Mouse (Mus musculus) gastrocnemius, adult 2 months (tissue): ENCODE results near the gene Pole. TPM values are rescaled to one million over a fixed set of nuclear protein-coding genes. Genes with fewer than 3 reads are reported as not detected.

Experiments used
- DNase-seq: peaks from one replicate; pipeline ENCODE4 v3.0.0; 2022
- H3K27ac ChIP-seq: fragments of 200-600 bp; 2 replicates; pipeline ENCODE4 v1.8.1; 2022; ENCODE audit warnings: mild to moderate bottlenecking
- H3K4me3 ChIP-seq: fragments of 200-600 bp; 2 replicates; pipeline ENCODE4 v1.8.1; 2022; ENCODE audit warnings: mild to moderate bottlenecking, moderate library complexity
- CTCF ChIP-seq: fragments of 200-600 bp; IDR thresholded peaks from 2 replicates; pipeline ENCODE4 v1.8.1; 2022; ENCODE audit warnings: antibody characterized with exemption, mild to moderate bottlenecking, moderate library complexity
- intact Hi-C: fragments of 180-260 bp; cut with DNase I; formaldehyde crosslinking; loops from one replicate; pipeline ENCODE4 v1.15.1; 2025
- total RNA-seq, 2 experiments: library from RNA; stranded (reverse); gene quantifications; 2 replicates each; pipeline ENCODE4 v1.2.3; 2021

Gene Pole
- total RNA-seq, 2 experiments from 2014 or later, result 1.6 to 2.0 TPM

DNA sequence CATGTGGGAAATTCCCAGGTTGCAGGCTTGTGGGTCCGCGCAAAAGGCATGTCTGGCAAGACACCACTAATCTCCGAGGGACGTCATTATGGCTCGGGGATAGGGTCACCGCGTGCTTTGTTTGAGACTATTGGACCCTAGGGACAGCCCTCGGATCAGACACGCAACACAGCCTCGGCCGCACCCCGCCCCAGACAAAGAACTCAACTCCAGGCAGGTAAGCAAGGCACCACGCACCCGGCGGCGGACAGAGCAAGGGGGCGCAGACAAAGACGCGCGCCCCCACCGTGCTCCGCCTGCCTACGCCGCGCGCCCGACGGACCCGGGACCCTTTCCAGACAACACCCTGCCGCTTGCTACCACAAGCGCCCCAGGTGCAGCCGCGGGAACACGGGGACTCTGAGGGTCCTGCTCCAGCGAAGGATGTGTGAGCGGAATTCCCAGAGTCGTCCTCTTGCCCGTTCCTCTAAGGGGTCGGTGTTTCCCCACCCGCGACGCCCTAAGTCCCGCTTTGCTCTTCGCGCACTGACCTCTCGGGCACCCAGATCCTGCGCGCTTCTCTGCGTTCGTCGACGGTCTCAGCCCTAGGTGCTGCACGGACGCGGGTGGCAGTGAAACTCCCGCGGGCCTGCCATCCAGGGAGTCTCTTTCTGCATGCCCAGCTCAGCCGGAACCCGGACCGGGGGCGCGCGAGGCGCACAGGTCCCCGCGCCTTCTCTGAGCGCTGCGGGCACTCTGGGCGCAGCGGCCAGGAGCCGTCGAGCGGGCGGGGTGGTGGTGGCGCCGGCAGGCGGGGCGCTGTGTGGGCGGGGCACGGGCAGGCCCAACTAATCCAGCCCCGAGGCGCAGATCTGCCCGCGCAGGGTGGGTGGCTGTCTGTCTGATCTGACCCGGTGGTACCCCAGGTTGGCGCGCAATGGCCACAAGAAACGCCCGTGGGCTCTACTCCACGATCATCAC, 100.5 kb downstream of the Pole start:
- H3K4me3 ChIP-seq, result peak overlapping the region; percentile 83
- H3K27ac ChIP-seq, result 0 out of 2 replicates have a peak overlapping the region, but pooled peaks have one; percentile 48
- no peak for TF ChIP-seq CTCF
- intact Hi-C loops, result no loop called here
- peak; percentile 83 for DNase-seq

Other genes with a start within 250 kb of the Pole start
- gene Gm17655, start 213.8 kb upstream of the Pole start, total RNA-seq, result 1 to 10 TPM; 1.4 to 1.5 TPM
- under 1 TPM; 0.10 to 0.25 TPM for gene Gm35315, start 191.9 kb upstream of the Pole start, total RNA-seq
- not detected for gene Plcxd1, start 186.3 kb upstream of the Pole start, total RNA-seq
- gene Gtpbp6, start 178.1 kb upstream of the Pole start, total RNA-seq, result 10 to 100 TPM; 13.0 to 16.4 TPM
- gene Zfp605, start 176.2 kb upstream of the Pole start, total RNA-seq, result 1 to 10 TPM; 4.1 to 4.2 TPM
- gene Chfr, start 150.5 kb upstream of the Pole start, total RNA-seq, result 10 to 100 TPM; 13.3 to 14.5 TPM
- 10 to 100 TPM; 40.8 to 42.0 TPM for gene Golga3, start 109.6 kb upstream of the Pole start, total RNA-seq
- 10 to 100 TPM; 29.4 to 33.3 TPM for gene Ankle2, start 55.3 kb upstream of the Pole start, total RNA-seq
- 10 to 100 TPM; 24.2 to 29.7 TPM for gene Pgam5, start 16.4 kb upstream of the Pole start, total RNA-seq
- gene Pxmp2, start 120 bp upstream of the Pole start, total RNA-seq, result 10 to 100 TPM; 37.2 to 72.5 TPM
- not detected for gene P2rx2, start 56.9 kb downstream of the Pole start, total RNA-seq
- gene Lrcol1, start 58.4 kb downstream of the Pole start, total RNA-seq, result not detected
- 10 to 100 TPM; 32.7 to 36.8 TPM for gene Fbrsl1, start 162.2 kb downstream of the Pole start, total RNA-seq